Mouse (Mus musculus) lung, embryonic 14.5 days (tissue): ENCODE results near the gene Cntd1. TPM values are rescaled to one million over a fixed set of nuclear protein-coding genes. Genes with fewer than 3 reads are reported as not detected.

ENCODE experiments used
- ATAC-seq: fragments of 200-750 bp; cut with Nextera tagmentation; 2 replicates; pipeline ENCODE4 v1.8.0; 2017; ENCODE audit warnings: mild to moderate bottlenecking, moderate TSS enrichment, moderate library complexity; ENCODE audit not compliant: insufficient read depth
- DNase-seq: peaks from one replicate; pipeline ENCODE4 v3.0.0-alpha.2; 2015
- H3K27ac ChIP-seq: fragments of 300-500 bp; sonication (generic); 2 replicates; pipeline ENCODE4 v1.5.1; 2014; ENCODE audit warnings: low read depth, mild to moderate bottlenecking, moderate library complexity
- H3K27me3 ChIP-seq: fragments of 300-500 bp; sonication (generic); 2 replicates; pipeline ENCODE4 v1.6.1; 2014; ENCODE audit warnings: low read length, control low read depth; ENCODE audit not compliant: insufficient read depth
- H3K36me3 ChIP-seq: fragments of 300-500 bp; sonication (generic); 2 replicates; pipeline ENCODE4 v1.6.1; 2014; ENCODE audit warnings: control low read depth; ENCODE audit not compliant: insufficient read depth
- H3K4me1 ChIP-seq: fragments of 300-500 bp; sonication (generic); 2 replicates; pipeline ENCODE4 v1.6.1; 2014; ENCODE audit warnings: antibody characterized with exemption, control low read depth; ENCODE audit not compliant: insufficient read depth
- H3K4me2 ChIP-seq: fragments of 300-500 bp; sonication (generic); 2 replicates; pipeline ENCODE4 v1.6.1; 2014; ENCODE audit warnings: mild to moderate bottlenecking
- H3K4me3 ChIP-seq: fragments of 300-500 bp; sonication (generic); 2 replicates; pipeline ENCODE4 v1.5.1; 2014; ENCODE audit warnings: low read depth, low read length
- H3K9ac ChIP-seq: fragments of 300-500 bp; sonication (generic); 2 replicates; pipeline ENCODE4 v1.6.1; 2014
- H3K9me3 ChIP-seq: fragments of 300-500 bp; sonication (generic); 2 replicates; pipeline ENCODE4 v1.6.1; 2016; ENCODE audit warnings: low read depth, low read length, control low read depth
- CTCF ChIP-seq: IDR thresholded peaks from 2 replicates; pipeline ENCODE4 v1.5.1; 2016; ENCODE audit warnings: antibody characterized with exemption, low read depth
- WGBS: fragments of 180-500 bp; shearing (Covaris S2); extraction: QIAGEN DNeasy Blood & Tissue Kit; methylation state at CpG from one replicate; pipeline ENCODE4 v1.1.7; 2014; 5-methylcytosine and 5-hydroxymethylcytosine counted together
- polyA plus RNA-seq: library from polyadenylated mRNA; unstranded; fragments of >200 nt; fragmentation: Nextera tagmentation; extraction: Ambion mirVana; gene quantifications from 2 replicates; pipeline ENCODE4 v1.2.1, GENCODE M21; 2014

Gene Cntd1
- polyA plus RNA-seq, 1 experiment from 2014 or later, result 1.0 TPM

GRCm38 (mm10) chr11:101334516-101334915 lies 55.7 kb downstream of the Cntd1 start:
- Histone ChIP-seq H3K27ac (no peak overlapping the region), H3K4me3 (no peak overlapping the region), H3K9me3 (no peaks in the 10 kb centered on the region), H3K27me3 (no peaks in the 10 kb centered on the region), H3K9ac (no peak overlapping the region), H3K4me1 (peaks cover 6% of the 10 kb centered on the region), H3K36me3 (no peaks in the 10 kb centered on the region), H3K4me2 (no peak overlapping the region)
- TF ChIP-seq CTCF, result no peak
- DNase-seq, result no peak
- ATAC-seq, result no peak
- WGBS, result 17% methylated on average over 6 of the region's 6 CpGs

DNA sequence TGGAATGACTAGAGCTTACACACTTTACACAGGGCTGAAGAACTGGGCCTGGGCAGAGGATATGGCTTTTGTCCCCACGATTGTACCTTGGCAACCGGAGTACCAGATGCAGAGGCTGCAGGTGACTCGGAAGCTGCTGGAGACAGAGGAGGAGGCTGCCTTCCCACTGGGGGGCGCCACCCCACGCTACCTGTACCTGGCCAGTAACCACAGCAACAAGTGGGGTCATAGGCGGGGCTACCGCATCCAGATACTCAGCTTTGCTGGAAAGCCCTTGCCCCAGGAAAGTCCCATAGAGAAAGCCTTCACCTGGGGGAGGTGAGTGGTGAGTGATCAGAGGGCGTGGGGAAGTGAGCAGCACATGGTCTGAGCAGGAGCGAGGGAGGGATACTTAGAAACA lies 56.9 kb downstream of the Cntd1 start:
- Histone ChIP-seq H3K36me3 (no peaks in the 10 kb centered on the region), H3K4me1 (peaks cover 6% of the 10 kb centered on the region), H3K4me3 (no peak overlapping the region), H3K4me2 (no peak overlapping the region), H3K9me3 (no peaks in the 10 kb centered on the region), H3K9ac (no peak overlapping the region), H3K27ac (no peak overlapping the region), H3K27me3 (no peaks in the 10 kb centered on the region)
- whole genome bisulfite sequencing, result 74% methylated on average over 9 of the region's 9 CpGs
- no peak for ATAC-seq
- peak; percentile 28 for TF ChIP-seq CTCF
- no peak for DNase-seq

DNA sequence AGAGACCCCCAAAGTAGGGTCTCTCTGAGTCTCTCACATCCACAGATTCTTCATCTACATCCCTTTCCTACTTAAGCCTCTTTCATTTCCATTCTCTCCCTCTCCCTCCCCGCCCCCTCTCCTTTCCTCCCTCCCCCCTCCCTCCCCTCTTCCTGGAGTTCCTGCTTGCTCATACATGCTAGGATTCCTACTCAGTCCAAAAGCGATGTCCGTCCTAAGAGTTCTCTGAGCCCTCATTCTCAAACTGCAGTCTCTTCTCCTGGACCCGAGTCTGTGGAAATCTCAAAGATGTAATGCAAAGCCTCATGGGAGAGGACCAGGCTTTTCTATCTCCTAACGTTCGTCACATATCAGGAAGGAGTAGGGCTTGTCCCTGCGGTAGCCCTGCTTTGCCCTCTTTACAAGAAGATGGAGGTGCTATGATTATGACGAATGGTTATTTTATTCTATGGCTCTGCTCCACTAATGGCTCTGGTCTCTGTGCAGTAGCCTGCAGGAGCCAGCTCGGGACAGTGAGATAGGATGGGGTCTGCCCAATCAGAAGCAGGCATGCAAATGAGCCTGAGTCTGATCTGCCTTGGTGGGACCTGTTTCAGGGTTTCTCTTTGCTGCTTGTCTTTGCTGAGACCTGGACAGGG lies 59.4 kb downstream of the Cntd1 start:
- peak; percentile 96 for ATAC-seq
- 1% methylated on average over 9 of the region's 9 CpGs for WGBS
- Histone ChIP-seq H3K27ac (peak overlapping the region; percentile 4; the same call in 1 of the 2 replicates), H3K4me2 (peak overlapping the region; percentile 47), H3K4me3 (peak overlapping the region; percentile 5), H3K4me1 (peaks cover 6% of the 10 kb centered on the region), H3K9me3 (no peaks in the 10 kb centered on the region), H3K9ac (peak overlapping the region; percentile 4; the same call in 1 of the 2 replicates), H3K36me3 (no peaks in the 10 kb centered on the region), H3K27me3 (no peaks in the 10 kb centered on the region)
- TF ChIP-seq CTCF, result no peak
- DNase-seq, result peak; percentile 82

Other genes with a start within 250 kb of the Cntd1 start
- 13.2 and 14.0 TPM in 2 replicates for gene Naglu, start 209.0 kb upstream of the Cntd1 start, polyA plus RNA-seq
- gene Hsd17b1, start 200.6 kb upstream of the Cntd1 start, polyA plus RNA-seq, result not detected in 2 replicates
- gene Coasy, start 196.4 kb upstream of the Cntd1 start, polyA plus RNA-seq, result 37.9 and 38.0 TPM in 2 replicates
- 39.1 and 40.5 TPM in 2 replicates for gene Mlx, start 191.7 kb upstream of the Cntd1 start, polyA plus RNA-seq
- 39.9 and 44.1 TPM in 2 replicates for gene Psmc3ip, start 183.6 kb upstream of the Cntd1 start, polyA plus RNA-seq
- 9.3 and 9.4 TPM in 2 replicates for gene Retreg3, start 159.1 kb upstream of the Cntd1 start, polyA plus RNA-seq
- 89.8 and 96.0 TPM in 2 replicates for gene Tubg1, start 159.1 kb upstream of the Cntd1 start, polyA plus RNA-seq
- gene Tubg2, start 123.1 kb upstream of the Cntd1 start, polyA plus RNA-seq, result 2.7 and 4.1 TPM in 2 replicates
- gene Cntnap1, start 108.5 kb upstream of the Cntd1 start, polyA plus RNA-seq, result 0.84 and 1.0 TPM in 2 replicates
- 15.9 and 18.0 TPM in 2 replicates for gene Plekhh3, start 107.7 kb upstream of the Cntd1 start, polyA plus RNA-seq
- gene Ccr10, start 103.6 kb upstream of the Cntd1 start, polyA plus RNA-seq, result 0.11 TPM in 1 of 2 replicates, not detected in the other
- 17.4 and 18.9 TPM in 2 replicates for gene Ezh1, start 52.5 kb upstream of the Cntd1 start, polyA plus RNA-seq
- 271 and 276 TPM in 2 replicates for gene Ramp2, start 33.0 kb upstream of the Cntd1 start, polyA plus RNA-seq
- 132 and 139 TPM in 2 replicates for gene Vps25, start 25.3 kb upstream of the Cntd1 start, polyA plus RNA-seq
- 5.3 and 5.8 TPM in 2 replicates for gene Wnk4, start 18.4 kb upstream of the Cntd1 start, polyA plus RNA-seq
- 190 and 197 TPM in 2 replicates for gene Coa3, start 102 bp downstream of the Cntd1 start, polyA plus RNA-seq
- gene Becn1, start 23.3 kb downstream of the Cntd1 start, polyA plus RNA-seq, result 149 and 154 TPM in 2 replicates
- gene Psme3, start 37.2 kb downstream of the Cntd1 start, polyA plus RNA-seq, result 118 and 123 TPM in 2 replicates
- gene Aoc2, start 46.1 kb downstream of the Cntd1 start, polyA plus RNA-seq, result 1.5 TPM in 2 replicates
- gene Aoc3, start 51.6 kb downstream of the Cntd1 start, polyA plus RNA-seq, result 0.62 and 0.83 TPM in 2 replicates
- not detected in 2 replicates for gene G6pc, start 88.5 kb downstream of the Cntd1 start, polyA plus RNA-seq
- gene Aarsd1, start 138.6 kb downstream of the Cntd1 start, polyA plus RNA-seq, result 85.4 and 93.3 TPM in 2 replicates
- gene Gm27029, start 145.8 kb downstream of the Cntd1 start, polyA plus RNA-seq, result 11.0 and 12.2 TPM in 2 replicates
- gene Rundc1, start 146.1 kb downstream of the Cntd1 start, polyA plus RNA-seq, result 16.6 and 17.4 TPM in 2 replicates
- 9.3 and 11.5 TPM in 2 replicates for gene Ptges3l, start 146.3 kb downstream of the Cntd1 start, polyA plus RNA-seq
- 421 and 428 TPM in 2 replicates for gene Rpl27, start 163.3 kb downstream of the Cntd1 start, polyA plus RNA-seq
- gene Ifi35, start 169.4 kb downstream of the Cntd1 start, polyA plus RNA-seq, result 11.4 and 12.1 TPM in 2 replicates
- gene Rnd2, start 186.0 kb downstream of the Cntd1 start, polyA plus RNA-seq, result 4.7 and 5.6 TPM in 2 replicates
- 36.3 and 38.2 TPM in 2 replicates for gene Vat1, start 187.2 kb downstream of the Cntd1 start, polyA plus RNA-seq